Mouse (Mus musculus) spleen, adult 18-20 months (tissue): Measurements from ENCODE around the gene AF366264.
A peak's percentile ranks its signal among the peaks of the same experiment; 100 is the strongest.
"Not testable (repeated sequence)": the region's sequence is repeated elsewhere in the genome, so short reads cannot be mapped to it uniquely, and the experiment has no call there.

Source experiments
- DNase-seq, 2 experiments: peaks; one replicate each; pipeline ENCODE4 v3.0.0; 2022; ENCODE audit warnings: mixed read lengths in 2 of 2

Gene AF366264

GRCm38 (mm10) chr8:13838289-13838688, at the start of gene AF366264:
Gene AF366264, minus strand, starts transcription at chr8:13838389.
- DNase-seq, result not testable (repeated sequence)

- DNase-seq, result not testable (repeated sequence)
Observed at GRCm38 (mm10) chr8:13843286-13843685, 5.1 kb upstream of the AF366264 start.

- no peak for DNase-seq
Observed at GRCm38 (mm10) chr8:13828598-13829172, 9.5 kb downstream of the AF366264 start.

- no peak for DNase-seq
Observed at GRCm38 (mm10) chr8:13799566-13799965, 38.6 kb downstream of the AF366264 start.

- no peak for DNase-seq
Observed at GRCm38 (mm10) chr8:13797676-13798075, 40.5 kb downstream of the AF366264 start.

- DNase-seq, result no peak
Observed at GRCm38 (mm10) chr8:13793746-13794101, 44.5 kb downstream of the AF366264 start.

GRCm38 (mm10) chr8:13793097-13793745, 45.0 kb downstream of the AF366264 start:
- DNase-seq, result no peak

GRCm38 (mm10) chr8:13789606-13790005, 48.6 kb downstream of the AF366264 start:
- DNase-seq, result no peak

- peak; percentile 92 to 96 for DNase-seq
Observed at GRCm38 (mm10) chr8:13785764-13786299, 52.4 kb downstream of the AF366264 start.

- peak; percentile 87 to 88 for DNase-seq
Observed at GRCm38 (mm10) chr8:13785250-13785763, 52.9 kb downstream of the AF366264 start, which contains the start of gene Upf3a. Gene Upf3a, plus strand, starts transcription at chr8:13785615.
